Mouse (Mus musculus): ENCODE measurements at regions not wholly inside any gene's neighbourhood (a gene's known extent, or its start where the extent isn't known, plus 50 kb on each side); places are given as distances from the start of the nearest gene placed in this dataset.
A peak's percentile ranks its signal among the peaks of the same experiment; 100 is the strongest.

DNA sequence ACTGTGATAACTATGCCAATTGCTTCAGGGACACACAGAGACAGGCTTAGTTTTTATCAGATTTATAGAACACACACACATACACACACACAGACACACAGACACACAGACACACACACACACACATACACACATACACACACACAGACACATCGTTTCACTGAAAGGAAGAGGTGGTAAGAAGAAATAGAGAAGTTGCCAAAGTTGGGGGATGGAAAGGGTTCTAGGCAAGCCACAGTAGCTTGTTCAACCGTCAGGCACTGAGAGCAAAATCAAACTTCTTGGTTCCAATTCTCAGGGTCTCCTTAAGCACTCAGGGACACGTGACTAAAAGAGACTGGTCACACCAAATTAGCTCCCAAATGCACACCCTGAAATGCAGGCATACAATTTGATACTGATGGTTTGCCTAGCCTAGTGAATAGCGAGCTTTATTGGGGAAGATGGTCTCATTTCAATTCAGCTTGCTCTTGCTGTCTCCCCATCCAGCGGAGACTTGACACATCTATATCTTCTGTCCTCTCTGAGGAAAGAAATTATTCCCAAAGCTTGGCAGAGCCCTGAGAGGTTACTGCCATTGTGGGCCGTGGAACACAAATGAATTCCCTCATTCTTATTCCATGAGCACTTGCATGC, 84.7 kb upstream of the Zfp366 start:
- no peaks in the 10 kb centered on the region for H3K9me3 ChIP-seq (ENCODE audit: control insufficient read depth, low read length)
- H3K9ac ChIP-seq = 0 out of 2 replicates have a peak overlapping the region, but pooled peaks have one; percentile 1
- no peaks in the 10 kb centered on the region for H3K27me3 ChIP-seq (ENCODE audit: control insufficient read depth, insufficient read depth, low read length)
- peak overlapping the region; percentile 74 for H3K27ac ChIP-seq
- ATAC-seq (ENCODE audit: low FRiP score) = peak; percentile 54; the same call in 1 of the 2 replicates
- H3K4me2 ChIP-seq (replicated peaks) = peak overlapping the region; percentile 42
- 22% methylated on average over 6 of the region's 6 CpGs for WGBS
- no peaks in the 10 kb centered on the region for H3K36me3 ChIP-seq (replicated peaks; ENCODE audit: control insufficient read depth, insufficient read depth)
- peak; percentile 45 for DNase-seq (ENCODE audit: low spot score)
- peaks cover 16% of the 10 kb centered on the region for H3K4me1 ChIP-seq (replicated peaks; ENCODE audit: control insufficient read depth, insufficient read depth, low read length)
- H3K4me3 ChIP-seq (replicated peaks; ENCODE audit: low read length) = no peak overlapping the region

DNA sequence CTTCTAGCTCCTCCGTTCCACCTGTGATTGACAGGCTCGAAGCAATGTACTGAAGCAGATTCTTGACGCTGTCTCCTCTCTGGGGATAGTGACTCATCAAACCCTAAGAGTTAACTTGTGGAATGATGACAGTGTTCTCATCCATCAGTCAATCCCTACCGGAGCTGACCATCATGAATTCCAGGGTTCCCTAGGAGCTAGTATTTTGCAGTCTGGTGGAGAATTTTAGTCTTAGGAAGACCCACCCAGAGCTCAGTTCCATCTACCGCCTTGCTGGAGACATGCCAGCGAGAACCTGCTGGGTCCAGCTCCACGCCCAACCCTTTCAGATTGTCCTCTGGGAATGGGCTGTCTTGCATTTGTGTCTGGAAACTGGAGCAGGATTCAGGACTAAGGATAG, 85.4 kb upstream of the Zfp366 start:
- Histone ChIP-seq H3K4me2 (replicated peaks) (no peak overlapping the region), H3K27me3 (ENCODE audit: control insufficient read depth, insufficient read depth, low read length) (no peaks in the 10 kb centered on the region), H3K27ac (no peak overlapping the region), H3K4me1 (replicated peaks; ENCODE audit: control insufficient read depth, insufficient read depth, low read length) (peaks cover 19% of the 10 kb centered on the region), H3K9ac (no peak overlapping the region), H3K36me3 (replicated peaks; ENCODE audit: control insufficient read depth, insufficient read depth) (no peaks in the 10 kb centered on the region), H3K9me3 (ENCODE audit: control insufficient read depth, low read length) (no peaks in the 10 kb centered on the region), H3K4me3 (replicated peaks; ENCODE audit: low read length) (no peak overlapping the region)
- ATAC-seq (ENCODE audit: low FRiP score) (no peak), DNase-seq (ENCODE audit: low spot score) (no peak)
- 85% methylated on average over 7 of the region's 7 CpGs for WGBS

DNA sequence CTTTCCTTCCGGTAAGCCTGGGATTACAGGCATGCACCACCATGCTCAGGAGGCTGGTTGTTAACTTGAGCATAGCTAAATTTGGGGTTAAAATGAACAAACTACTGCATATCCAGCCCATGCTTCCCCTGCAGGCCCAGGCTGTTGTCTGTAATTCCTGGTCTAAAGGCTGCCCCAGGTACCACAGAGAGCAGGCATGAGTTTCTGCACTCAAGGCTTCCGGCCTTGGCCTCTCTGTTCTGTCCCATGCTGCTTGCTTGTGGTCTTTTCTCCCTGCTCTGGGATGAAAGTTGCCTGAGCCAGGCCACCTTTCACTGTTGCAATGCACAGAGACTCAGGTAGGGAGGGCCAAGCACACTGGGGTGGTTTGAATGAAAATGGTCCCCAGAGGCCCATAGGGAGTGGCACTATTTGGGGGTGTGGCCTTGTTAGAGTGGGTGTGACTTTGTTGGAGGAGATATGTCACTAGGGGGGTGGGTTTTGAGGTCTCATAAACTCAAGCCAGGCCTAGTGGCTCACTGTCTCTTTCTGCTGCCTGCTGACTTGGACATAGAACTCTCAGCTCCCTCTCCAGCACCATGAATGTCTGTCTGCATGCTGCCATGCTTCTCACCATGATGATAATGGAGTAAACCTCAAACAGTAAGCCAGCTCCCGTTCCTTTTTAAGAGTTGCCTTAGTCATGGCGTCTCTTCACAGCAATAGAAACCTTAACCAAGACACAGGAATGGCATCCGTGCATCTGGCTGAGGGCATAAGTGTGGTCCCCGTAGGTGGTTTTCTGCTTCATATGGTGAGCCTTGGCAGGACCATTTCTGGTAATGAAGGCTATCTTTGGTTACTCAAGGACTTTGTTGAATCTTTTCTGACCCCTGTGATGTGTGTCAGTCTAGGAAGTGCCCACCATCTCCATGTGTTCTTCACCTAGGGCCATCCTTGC, 86.7 kb upstream of the Zfp366 start:
- no peaks in the 10 kb centered on the region for H3K9me3 ChIP-seq (ENCODE audit: control insufficient read depth, low read length)
- H3K4me3 ChIP-seq (replicated peaks; ENCODE audit: low read length) = no peak overlapping the region
- H3K36me3 ChIP-seq (replicated peaks; ENCODE audit: control insufficient read depth, insufficient read depth) = no peaks in the 10 kb centered on the region
- no peak overlapping the region for H3K9ac ChIP-seq
- WGBS = 96% methylated on average over 6 of the region's 6 CpGs
- H3K4me1 ChIP-seq (replicated peaks; ENCODE audit: control insufficient read depth, insufficient read depth, low read length) = peaks cover 29% of the 10 kb centered on the region
- no peak for ATAC-seq (ENCODE audit: low FRiP score)
- DNase-seq (ENCODE audit: low spot score) = no peak
- H3K27ac ChIP-seq = no peak overlapping the region
- no peaks in the 10 kb centered on the region for H3K27me3 ChIP-seq (ENCODE audit: control insufficient read depth, insufficient read depth, low read length)
- no peak overlapping the region for H3K4me2 ChIP-seq (replicated peaks)

DNA sequence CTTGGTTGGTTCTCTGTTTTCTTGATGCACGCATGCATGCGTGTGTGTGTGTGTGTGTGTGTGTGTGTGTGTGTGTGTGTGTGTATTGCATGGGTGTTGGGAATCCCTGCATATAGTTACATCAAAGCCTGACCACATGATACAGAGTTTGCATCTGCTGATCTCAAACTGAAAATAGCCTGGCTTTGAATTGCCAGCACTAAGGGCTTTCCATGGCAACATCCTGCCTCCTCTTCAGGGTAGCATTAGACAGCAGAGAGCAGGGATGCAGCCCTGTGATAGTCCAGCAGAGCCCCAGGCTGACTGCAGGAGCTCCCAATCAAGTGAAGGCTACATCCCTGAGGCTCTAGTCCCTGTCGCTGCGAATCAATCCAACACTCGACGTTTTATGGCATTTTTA, 87.8 kb upstream of the Zfp366 start:
- WGBS = 97% methylated on average over 6 of the region's 6 CpGs
- DNase-seq (ENCODE audit: low spot score) (no peak), ATAC-seq (ENCODE audit: low FRiP score) (no peak)
- H3K27me3 ChIP-seq (ENCODE audit: control insufficient read depth, insufficient read depth, low read length) = no peaks in the 10 kb centered on the region
- H3K9ac ChIP-seq = no peak overlapping the region
- H3K4me3 ChIP-seq (replicated peaks; ENCODE audit: low read length) = no peak overlapping the region
- no peaks in the 10 kb centered on the region for H3K36me3 ChIP-seq (replicated peaks; ENCODE audit: control insufficient read depth, insufficient read depth)
- H3K27ac ChIP-seq = no peak overlapping the region
- no peaks in the 10 kb centered on the region for H3K9me3 ChIP-seq (ENCODE audit: control insufficient read depth, low read length)
- peaks cover 38% of the 10 kb centered on the region for H3K4me1 ChIP-seq (replicated peaks; ENCODE audit: control insufficient read depth, insufficient read depth, low read length)
- no peak overlapping the region for H3K4me2 ChIP-seq (replicated peaks)

DNA sequence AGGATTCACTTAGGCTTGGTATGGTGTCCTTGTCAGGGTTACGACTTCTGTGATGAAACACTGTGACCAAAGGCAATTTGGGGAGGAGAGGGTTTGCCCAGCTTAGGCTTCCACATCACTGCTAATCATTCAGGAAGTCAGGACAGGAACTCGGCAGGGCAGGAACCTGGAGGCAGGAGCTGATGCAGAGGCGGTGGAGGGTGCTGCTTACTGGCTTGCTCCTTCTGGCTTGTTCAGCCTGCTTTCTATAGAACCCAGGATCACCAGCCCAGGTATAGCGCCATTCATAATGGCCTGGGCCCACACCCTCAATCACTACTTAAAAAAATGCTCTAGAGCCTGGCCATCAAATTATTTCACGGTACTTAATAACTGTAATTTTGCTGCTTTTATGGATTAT, 89.6 kb upstream of the Zfp366 start:
- DNase-seq (ENCODE audit: low spot score) (no peak), ATAC-seq (ENCODE audit: low FRiP score) (no peak)
- Histone ChIP-seq H3K4me2 (replicated peaks) (no peak overlapping the region), H3K27me3 (ENCODE audit: control insufficient read depth, insufficient read depth, low read length) (no peaks in the 10 kb centered on the region), H3K27ac (no peak overlapping the region), H3K36me3 (replicated peaks; ENCODE audit: control insufficient read depth, insufficient read depth) (no peaks in the 10 kb centered on the region), H3K9me3 (ENCODE audit: control insufficient read depth, low read length) (no peaks in the 10 kb centered on the region), H3K4me1 (replicated peaks; ENCODE audit: control insufficient read depth, insufficient read depth, low read length) (peaks cover 26% of the 10 kb centered on the region), H3K4me3 (replicated peaks; ENCODE audit: low read length) (no peak overlapping the region), H3K9ac (no peak overlapping the region)
- WGBS = 97% methylated on average over 5 of the region's 5 CpGs

DNA sequence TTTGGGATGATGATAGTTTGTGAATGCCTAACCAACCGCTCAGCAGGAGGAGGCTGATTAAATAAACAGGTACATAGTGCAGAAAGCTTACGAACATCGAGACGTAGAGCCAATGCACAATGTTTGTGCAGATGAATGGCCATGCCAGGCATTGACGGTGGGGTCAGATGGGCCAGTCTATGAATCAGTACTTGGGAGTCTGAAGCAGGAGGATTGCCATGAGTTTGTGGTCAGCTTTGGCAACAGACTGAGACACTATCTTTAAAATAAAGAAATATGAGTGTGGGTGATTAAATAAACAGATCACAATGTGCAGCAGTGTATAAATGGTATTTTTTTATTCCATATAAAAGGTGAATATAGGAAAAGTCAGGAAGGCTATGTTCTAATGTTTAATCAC, 90.4 kb upstream of the Zfp366 start:
- no peak for DNase-seq (ENCODE audit: low spot score)
- Histone ChIP-seq H3K27ac (peak overlapping the region; percentile 66), H3K4me3 (replicated peaks; ENCODE audit: low read length) (no peak overlapping the region), H3K27me3 (ENCODE audit: control insufficient read depth, insufficient read depth, low read length) (no peaks in the 10 kb centered on the region), H3K9me3 (ENCODE audit: control insufficient read depth, low read length) (no peaks in the 10 kb centered on the region), H3K4me1 (replicated peaks; ENCODE audit: control insufficient read depth, insufficient read depth, low read length) (peaks cover 22% of the 10 kb centered on the region), H3K9ac (no peak overlapping the region), H3K36me3 (replicated peaks; ENCODE audit: control insufficient read depth, insufficient read depth) (no peaks in the 10 kb centered on the region), H3K4me2 (replicated peaks) (no peak overlapping the region)
- 71% methylated on average over 5 of the region's 5 CpGs for WGBS
- no peak for ATAC-seq (ENCODE audit: low FRiP score)

DNA sequence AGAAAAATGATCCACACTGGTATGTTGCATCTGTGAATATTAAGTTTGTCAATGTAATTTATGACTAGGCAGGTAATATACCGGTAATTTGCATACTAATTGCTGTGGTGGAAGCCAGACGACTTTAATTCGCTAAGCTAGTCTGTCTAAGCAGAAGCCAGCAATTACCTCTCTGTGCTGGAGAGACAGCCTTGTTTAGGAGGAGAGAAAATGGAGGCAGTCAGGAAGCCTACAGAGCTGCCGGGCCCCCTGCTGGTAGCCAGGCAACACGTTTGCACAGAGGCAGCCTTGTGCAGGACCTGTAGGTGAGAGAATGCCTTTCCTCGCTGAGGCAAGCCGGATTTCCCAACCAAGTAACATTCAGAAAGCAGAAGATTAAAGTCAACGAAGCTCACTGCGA, 91.4 kb upstream of the Zfp366 start:
- Histone ChIP-seq H3K9ac (peak overlapping the region; percentile 1; the same call in 1 of the 2 replicates), H3K27me3 (ENCODE audit: control insufficient read depth, insufficient read depth, low read length) (no peaks in the 10 kb centered on the region), H3K4me2 (replicated peaks) (peak overlapping the region; percentile 27; the same call in 1 of the 2 replicates), H3K9me3 (ENCODE audit: control insufficient read depth, low read length) (no peaks in the 10 kb centered on the region), H3K4me3 (replicated peaks; ENCODE audit: low read length) (no peak overlapping the region), H3K27ac (peak overlapping the region; percentile 66), H3K36me3 (replicated peaks; ENCODE audit: control insufficient read depth, insufficient read depth) (no peaks in the 10 kb centered on the region), H3K4me1 (replicated peaks; ENCODE audit: control insufficient read depth, insufficient read depth, low read length) (peaks cover 22% of the 10 kb centered on the region)
- peak; percentile 93 for ATAC-seq (ENCODE audit: low FRiP score)
- 15% methylated on average over 9 of the region's 9 CpGs for WGBS
- peak; percentile 83 for DNase-seq (ENCODE audit: low spot score)

DNA sequence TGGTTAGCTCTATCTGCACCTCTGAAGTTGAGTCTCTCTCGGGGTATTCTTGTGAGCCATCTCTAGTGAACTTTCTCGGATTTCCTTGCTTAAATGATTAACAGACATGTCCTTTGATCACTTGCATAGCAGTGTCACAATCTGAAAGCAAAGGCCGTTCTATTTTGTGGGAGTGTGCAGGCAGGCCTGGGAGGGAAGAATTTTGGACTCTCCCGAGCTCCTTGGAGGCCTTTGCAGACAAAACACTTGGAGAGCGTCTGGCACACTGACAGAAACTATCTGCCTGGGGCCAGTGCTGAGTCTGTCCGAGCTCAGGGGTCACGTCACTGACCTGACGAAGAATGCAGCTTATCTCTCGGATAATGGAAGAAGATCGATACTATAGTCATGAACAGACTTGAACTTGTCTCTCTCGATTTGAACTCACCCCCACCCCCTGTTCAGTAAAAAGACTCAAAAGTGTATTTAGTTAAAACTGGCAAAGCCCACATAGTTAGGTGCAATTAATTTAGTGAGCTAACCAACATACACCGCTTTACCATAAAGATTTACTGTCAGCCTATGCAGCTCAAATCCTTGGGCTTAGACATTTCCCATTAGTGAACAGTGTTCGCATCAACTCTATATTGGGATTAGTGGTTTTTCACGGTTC, 92.2 kb upstream of the Zfp366 start:
- Histone ChIP-seq H3K4me2 (replicated peaks) (no peak overlapping the region), H3K4me1 (replicated peaks; ENCODE audit: control insufficient read depth, insufficient read depth, low read length) (peaks cover 22% of the 10 kb centered on the region), H3K27me3 (ENCODE audit: control insufficient read depth, insufficient read depth, low read length) (no peaks in the 10 kb centered on the region), H3K27ac (peak overlapping the region; percentile 66), H3K4me3 (replicated peaks; ENCODE audit: low read length) (no peak overlapping the region), H3K9ac (no peak overlapping the region), H3K9me3 (ENCODE audit: control insufficient read depth, low read length) (no peaks in the 10 kb centered on the region), H3K36me3 (replicated peaks; ENCODE audit: control insufficient read depth, insufficient read depth) (no peaks in the 10 kb centered on the region)
- 35% methylated on average over 14 of the region's 14 CpGs for WGBS
- DNase-seq (ENCODE audit: low spot score) (no peak), ATAC-seq (ENCODE audit: low FRiP score) (no peak)

DNA sequence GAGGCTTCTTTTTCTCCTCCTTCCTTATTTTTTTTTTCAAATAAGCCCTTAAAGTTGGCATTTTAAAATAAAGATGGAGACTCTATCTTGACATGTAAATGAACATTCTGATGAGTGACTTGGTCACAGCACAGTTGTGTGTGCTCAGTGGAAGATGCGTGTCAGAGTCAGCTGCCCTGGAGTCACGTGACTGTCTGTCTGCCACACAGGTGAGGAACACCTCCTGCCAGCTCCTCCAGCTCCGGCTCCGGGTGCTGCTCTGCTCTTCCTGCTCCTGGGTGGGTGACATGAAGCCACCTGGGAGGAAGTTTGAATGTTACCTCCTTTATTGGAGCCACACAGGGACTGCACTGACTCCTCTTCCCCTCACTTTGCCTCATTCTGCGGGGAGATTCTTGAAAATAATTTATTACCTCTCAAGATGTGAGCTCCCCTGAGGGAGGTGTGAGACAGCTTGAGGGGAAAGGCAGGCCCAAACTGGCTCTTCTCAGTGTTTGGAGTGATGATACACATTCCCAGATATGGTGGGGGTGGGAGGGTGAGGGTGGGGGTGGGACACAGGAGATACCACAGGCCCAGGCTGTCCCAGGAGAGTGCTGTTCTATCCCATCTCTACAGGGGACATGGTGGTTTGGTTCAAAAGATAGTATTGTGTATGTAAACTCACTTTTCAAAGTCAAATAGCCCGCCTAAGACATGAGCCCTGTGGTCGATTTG, 92.9 kb upstream of the Zfp366 start:
- H3K4me3 ChIP-seq (replicated peaks; ENCODE audit: low read length) = no peak overlapping the region
- no peak for DNase-seq (ENCODE audit: low spot score)
- H3K27me3 ChIP-seq (ENCODE audit: control insufficient read depth, insufficient read depth, low read length) = no peaks in the 10 kb centered on the region
- H3K36me3 ChIP-seq (replicated peaks; ENCODE audit: control insufficient read depth, insufficient read depth) = no peaks in the 10 kb centered on the region
- H3K4me1 ChIP-seq (replicated peaks; ENCODE audit: control insufficient read depth, insufficient read depth, low read length) = peaks cover 22% of the 10 kb centered on the region
- ATAC-seq (ENCODE audit: low FRiP score) = no peak
- H3K9me3 ChIP-seq (ENCODE audit: control insufficient read depth, low read length) = no peaks in the 10 kb centered on the region
- H3K9ac ChIP-seq = no peak overlapping the region
- no peak overlapping the region for H3K27ac ChIP-seq
- WGBS = 70% methylated on average over 7 of the region's 7 CpGs
- H3K4me2 ChIP-seq (replicated peaks) = no peak overlapping the region
